Mouse (Mus musculus): Measurements from ENCODE around the gene Pdia5.

GRCm38 (mm10) chr16:35501106-35501760 is 10.6 kb upstream of the Pdia5 start:
- TF ChIP-seq EP300 (optimal IDR thresholded peaks at IDR 0.05) (no peak), CTCF (IDR thresholded peaks at IDR 0.05; ENCODE audit: low read depth) (no peak)
